Mouse (Mus musculus) intestine, embryonic 16.5 days (tissue): Measurements from ENCODE around the gene Acot6. TPM values are rescaled to one million over a fixed set of nuclear protein-coding genes. Genes with fewer than 3 reads are reported as not detected.

Experiments
- ATAC-seq: fragments of 200-750 bp; cut with Nextera tagmentation; 2 replicates; pipeline ENCODE4 v1.8.0; 2017; ENCODE audit warnings: moderate TSS enrichment, moderate library complexity
- H3K27ac ChIP-seq: fragments of 300-500 bp; sonication (generic); 2 replicates; pipeline ENCODE4 v1.5.1; 2014; ENCODE audit warnings: mild to moderate bottlenecking, low read length
- H3K27me3 ChIP-seq: fragments of 300-500 bp; sonication (generic); replicated peaks from 2 replicates; pipeline ENCODE4 v1.6.1; 2014; ENCODE audit warnings: low read length, control low read depth, mixed read lengths; ENCODE audit not compliant: control insufficient read depth, insufficient read depth
- H3K36me3 ChIP-seq: fragments of 300-500 bp; sonication (generic); 2 replicates; pipeline ENCODE4 v1.6.1; 2014; ENCODE audit warnings: low read length, control low read depth; ENCODE audit not compliant: control insufficient read depth, insufficient read depth
- H3K4me1 ChIP-seq: fragments of 300-500 bp; sonication (generic); 2 replicates; pipeline ENCODE4 v1.6.1; 2014; ENCODE audit warnings: low read length, control low read depth, mixed read lengths; ENCODE audit not compliant: control insufficient read depth, insufficient read depth
- H3K4me2 ChIP-seq: fragments of 300-500 bp; sonication (generic); 2 replicates; pipeline ENCODE4 v1.6.1; 2014; ENCODE audit warnings: low read depth, low read length, control low read depth
- H3K4me3 ChIP-seq: fragments of 300-500 bp; sonication (generic); 2 replicates; pipeline ENCODE4 v1.5.1; 2014; ENCODE audit warnings: mild to moderate bottlenecking, low read length
- H3K9ac ChIP-seq: fragments of 300-500 bp; sonication (generic); 2 replicates; pipeline ENCODE4 v1.6.1; 2014; ENCODE audit warnings: low read depth, low read length
- H3K9me3 ChIP-seq: fragments of 300-500 bp; sonication (generic); 2 replicates; pipeline ENCODE4 v1.6.1; 2016; ENCODE audit warnings: low read length, control low read depth; ENCODE audit not compliant: control insufficient read depth
- WGBS: fragments of 180-500 bp; shearing (Covaris S2); extraction: QIAGEN DNeasy Blood & Tissue Kit; methylation state at CpG from one replicate; pipeline ENCODE4 v1.1.7; 2014; 5-methylcytosine and 5-hydroxymethylcytosine counted together
- polyA plus RNA-seq: library from polyadenylated mRNA; unstranded; fragments of >200 nt; fragmentation: Nextera tagmentation; extraction: Ambion mirVana; gene quantifications from 2 replicates; pipeline ENCODE4 v1.2.1, GENCODE M21; 2015

The Acot6 gene
- polyA plus RNA-seq, 1 experiment from 2014 or later: 2.5 TPM

DNA sequence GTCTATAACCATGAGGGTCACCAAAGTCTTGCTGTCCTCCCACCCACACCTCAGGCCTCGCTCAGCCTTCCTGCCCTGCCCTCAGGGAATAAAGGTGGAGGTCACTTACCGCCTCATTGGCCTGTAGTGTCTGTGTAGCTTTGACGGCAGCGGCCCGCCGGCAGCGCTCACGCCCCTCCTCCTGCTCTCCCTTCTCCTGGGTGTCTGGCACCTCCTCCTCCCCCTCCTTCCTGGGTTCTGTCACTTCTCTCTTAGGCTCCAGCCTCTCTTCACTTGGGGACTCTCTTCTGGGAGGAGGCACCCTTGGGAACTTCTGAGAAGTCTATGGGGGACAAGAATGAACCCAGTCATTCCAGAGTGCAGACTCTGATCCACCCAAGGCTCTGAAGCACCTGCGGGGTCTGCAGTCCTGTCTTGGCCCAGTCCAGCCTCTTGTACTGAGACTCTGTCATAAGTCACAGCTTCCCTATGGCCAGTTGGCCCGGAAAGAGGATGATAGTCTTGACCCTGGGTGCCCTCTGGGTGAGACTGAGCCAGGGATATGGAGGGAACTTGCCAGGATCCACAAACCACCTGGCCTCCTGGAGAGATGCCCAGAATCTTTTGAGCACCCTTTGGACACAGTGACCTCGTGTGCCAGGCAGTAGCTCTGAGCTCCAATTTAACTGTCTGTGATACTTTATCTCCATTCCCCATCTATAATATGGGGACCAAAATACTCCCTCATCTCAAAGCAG, 54.5 kb downstream of the Acot6 start:
- Histone ChIP-seq H3K4me3 (no peak overlapping the region), H3K36me3 (peaks cover 21% of the 10 kb centered on the region), H3K4me1 (peaks cover 24% of the 10 kb centered on the region), H3K4me2 (no peak overlapping the region), H3K9me3 (no peaks in the 10 kb centered on the region), H3K27ac (no peak overlapping the region), H3K27me3 (no peaks in the 10 kb centered on the region), H3K9ac (no peak overlapping the region)
- ATAC-seq: no peak
- WGBS: 65% methylated on average over 11 of the region's 11 CpGs

DNA sequence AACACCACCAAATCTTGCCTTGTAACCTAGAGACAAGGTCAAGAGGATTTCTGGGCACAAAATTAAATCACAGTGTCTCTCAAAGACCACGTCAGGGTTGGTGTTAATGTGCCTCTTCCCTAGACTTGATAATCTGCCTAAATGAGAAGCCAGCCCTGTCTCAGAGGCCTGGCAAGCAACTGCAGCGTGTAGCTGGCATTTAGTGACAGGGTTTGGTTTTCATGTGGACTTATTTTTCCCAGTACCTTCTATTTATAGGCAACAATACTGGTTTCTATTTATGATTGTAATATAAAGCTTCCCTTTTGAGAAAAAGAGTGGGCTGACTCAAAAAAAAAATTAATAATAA, 55.0 kb downstream of the Acot6 start:
- Histone ChIP-seq H3K27me3 (no peaks in the 10 kb centered on the region), H3K36me3 (peaks cover 25% of the 10 kb centered on the region)
- WGBS: 85% methylated on average over 2 of the region's 2 CpGs

DNA sequence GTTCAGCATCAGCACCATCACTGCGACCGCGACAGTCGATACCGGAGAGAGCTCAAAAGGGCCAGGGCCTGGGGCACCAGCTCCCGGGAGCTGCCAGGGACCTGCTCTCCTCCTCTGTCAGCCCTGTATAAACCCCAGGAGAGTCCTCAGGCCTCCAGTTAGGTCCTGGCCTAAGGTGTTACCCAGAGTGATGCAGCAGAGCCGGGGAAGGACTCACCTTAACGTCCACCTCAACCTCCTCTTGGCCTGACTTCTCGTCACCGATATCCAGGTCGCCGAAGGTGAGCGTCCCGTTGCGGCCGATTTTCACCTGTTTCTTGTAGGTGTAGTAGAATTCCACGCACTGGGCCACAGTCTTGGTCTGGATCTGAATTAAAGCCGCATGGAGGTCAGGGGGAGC, 55.8 kb downstream of the Acot6 start:
- ATAC-seq: no peak
- Histone ChIP-seq H3K9me3 (no peaks in the 10 kb centered on the region), H3K9ac (no peak overlapping the region), H3K36me3 (peaks cover 27% of the 10 kb centered on the region), H3K4me1 (peaks cover 21% of the 10 kb centered on the region), H3K27me3 (no peaks in the 10 kb centered on the region), H3K4me2 (no peak overlapping the region), H3K4me3 (no peak overlapping the region), H3K27ac (no peak overlapping the region)
- 95% methylated on average over 18 of the region's 18 CpGs for WGBS

More for the DNA sequence above, 55.0 kb downstream of the Acot6 start:
- H3K27ac ChIP-seq: no peak overlapping the region
- H3K4me1 ChIP-seq: peaks cover 24% of the 10 kb centered on the region
- H3K9me3 ChIP-seq: no peaks in the 10 kb centered on the region
- no peak for ATAC-seq
- H3K9ac ChIP-seq: no peak overlapping the region
- H3K4me2 ChIP-seq: no peak overlapping the region
- H3K4me3 ChIP-seq: no peak overlapping the region

DNA sequence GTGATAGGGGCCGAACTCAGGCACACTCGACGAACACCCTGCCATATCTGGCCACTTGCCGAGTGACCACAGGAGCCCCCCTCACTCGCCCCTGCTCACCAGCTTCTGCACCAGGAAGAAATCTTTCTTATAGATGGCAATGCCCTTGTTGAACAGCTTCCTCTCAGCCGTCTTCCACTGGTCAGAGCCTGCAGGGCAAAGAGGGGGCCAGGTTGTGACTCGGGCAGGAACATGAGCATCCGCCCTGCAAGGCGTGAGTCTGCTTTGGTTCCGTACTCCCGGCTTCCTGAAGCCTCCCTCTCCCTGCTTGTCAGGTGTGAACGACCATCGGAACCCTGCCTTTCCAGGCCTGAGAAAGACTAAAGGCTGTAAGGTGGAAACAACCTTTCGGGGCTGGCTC, 57.7 kb downstream of the Acot6 start:
- Histone ChIP-seq H3K4me1 (peaks cover 8% of the 10 kb centered on the region; the same call in 1 of the 2 replicates), H3K27me3 (no peaks in the 10 kb centered on the region), H3K27ac (no peak overlapping the region), H3K4me2 (no peak overlapping the region), H3K9ac (no peak overlapping the region), H3K4me3 (no peak overlapping the region), H3K36me3 (peaks cover 35% of the 10 kb centered on the region), H3K9me3 (no peaks in the 10 kb centered on the region)
- WGBS: 85% methylated on average over 14 of the region's 14 CpGs
- ATAC-seq: no peak

DNA sequence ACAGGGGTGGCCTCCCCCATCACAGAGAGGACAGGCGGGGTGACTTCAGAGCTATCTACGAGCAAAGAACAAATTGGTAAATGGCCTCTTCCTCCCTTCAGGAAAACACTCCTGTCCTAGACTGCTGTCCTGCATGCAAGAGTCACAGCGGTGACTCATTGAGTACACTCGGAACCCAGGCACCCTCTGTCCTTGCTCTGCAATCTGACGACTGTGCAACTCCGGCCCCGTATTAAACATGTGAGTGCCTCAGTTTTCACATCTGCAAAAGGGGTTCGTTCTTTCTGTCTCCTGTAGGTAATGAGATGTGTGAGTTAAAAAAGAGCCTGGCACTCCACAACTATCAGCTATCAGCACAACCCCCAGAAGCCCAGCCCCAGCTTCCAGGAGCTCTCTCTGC, 60.0 kb downstream of the Acot6 start:
- Histone ChIP-seq H3K27ac (no peak overlapping the region), H3K36me3 (peaks cover 35% of the 10 kb centered on the region), H3K27me3 (no peaks in the 10 kb centered on the region), H3K4me3 (no peak overlapping the region), H3K4me1 (peaks cover 7% of the 10 kb centered on the region; the same call in 1 of the 2 replicates), H3K9me3 (no peaks in the 10 kb centered on the region), H3K9ac (no peak overlapping the region), H3K4me2 (no peak overlapping the region)
- 93% methylated on average over 8 of the region's 8 CpGs for WGBS
- no peak for ATAC-seq

Other genes starting within 250 kb of the Acot6 start
- gene Numb, start 178.7 kb upstream of the Acot6 start, polyA plus RNA-seq: 35.7 and 36.1 TPM in 2 replicates
- gene Riox1, start 150.0 kb upstream of the Acot6 start, polyA plus RNA-seq: 10.2 and 11.7 TPM in 2 replicates
- gene Heatr4, start 115.8 kb upstream of the Acot6 start, polyA plus RNA-seq: not detected in 2 replicates
- 35.3 and 39.5 TPM in 2 replicates for gene Acot2, start 112.8 kb upstream of the Acot6 start, polyA plus RNA-seq
- gene Acot1, start 91.2 kb upstream of the Acot6 start, polyA plus RNA-seq: 159 and 188 TPM in 2 replicates
- gene Acot4, start 62.3 kb upstream of the Acot6 start, polyA plus RNA-seq: 12.9 and 20.6 TPM in 2 replicates
- not detected in 2 replicates for gene Gm49366, start 61.7 kb upstream of the Acot6 start, polyA plus RNA-seq
- 7.0 and 11.7 TPM in 2 replicates for gene Acot3, start 48.5 kb upstream of the Acot6 start, polyA plus RNA-seq
- gene Acot5, start 31.3 kb upstream of the Acot6 start, polyA plus RNA-seq: 0.21 and 0.28 TPM in 2 replicates
- gene Dnal1, start 13.7 kb downstream of the Acot6 start, polyA plus RNA-seq: 2.4 and 3.4 TPM in 2 replicates
- gene Pnma1, start 47.8 kb downstream of the Acot6 start, polyA plus RNA-seq: 0.34 and 0.67 TPM in 2 replicates
- gene Elmsan1, start 118.2 kb downstream of the Acot6 start, polyA plus RNA-seq: 6.3 and 6.7 TPM in 2 replicates
- gene Ptgr2, start 184.6 kb downstream of the Acot6 start, polyA plus RNA-seq: 58.1 and 60.2 TPM in 2 replicates
- gene Zfp410, start 216.2 kb downstream of the Acot6 start, polyA plus RNA-seq: 54.8 and 61.5 TPM in 2 replicates